ENCODE assay signal across 8 mouse cellular contexts in genomic region chr10:126990313-126991056, GRCm38 (mm10). TPM values are rescaled to one million over a fixed set of nuclear protein-coding genes. Genes with fewer than 3 reads are reported as not detected.
DNase-seq lines count a peak whose midpoint lies in the region; ATAC-seq lines count a peak whose summit lies in the region.

No protein-coding gene starts in this region.

- peaks cover 38% of the 10 kb centered on the region for H3K36me3 ChIP-seq in intestine, embryonic 15.5 days
- H3K36me3 ChIP-seq in midbrain, embryonic 10.5 days, result peaks cover 54% of the 10 kb centered on the region

- no peaks in the 10 kb centered on the region for H3K9me3 ChIP-seq in intestine, embryonic 15.5 days
- no peaks in the 10 kb centered on the region for H3K9me3 ChIP-seq in midbrain, embryonic 10.5 days (replicated peaks)

- H3K4me1 ChIP-seq in intestine, embryonic 15.5 days (replicated peaks), result peaks cover 50% of the 10 kb centered on the region
- peaks cover 44% of the 10 kb centered on the region for H3K4me1 ChIP-seq in midbrain, embryonic 10.5 days

- ATAC-seq in intestine, embryonic 15.5 days, result peak; percentile 84

- intact Hi-C loops in left cerebral cortex, postnatal 25 days (cut with DNase I), result loop anchor here (1.0 to 5.0 kb wide), 2 partner anchors 42 to 71 kb away; partner anchors contain the start of gene Tsfm

- 51% methylated on average over 7 of the region's 7 CpGs for WGBS in intestine, embryonic 15.5 days
- WGBS in midbrain, embryonic 10.5 days, result 70% methylated on average over 7 of the region's 7 CpGs

- no peak overlapping the region for H3K4me3 ChIP-seq in intestine, embryonic 15.5 days (replicated peaks)
- no peak overlapping the region for H3K4me3 ChIP-seq in midbrain, embryonic 10.5 days

- H3K9ac ChIP-seq in intestine, embryonic 15.5 days, result no peak overlapping the region; the same call in 1 of the 2 replicates

- DNase-seq in adrenal gland, adult 18-20 months (ENCODE audit: low spot score in 2 of 2), result peak; percentile 89 to 90
- peak; percentile 72 for DNase-seq in embryo, embryonic 11.5 days (ENCODE audit: low read depth, low spot score)
- DNase-seq in gastrocnemius, postnatal 4 days (ENCODE audit: low spot score in 2 of 2), result peak; percentile 85 to 88
- DNase-seq in left cerebral cortex, postnatal 25 days (ENCODE audit: low spot score in 2 of 2), result peak; percentile 84 to 86
- peak; percentile 87 for DNase-seq in midbrain, embryonic 10.5 days (ENCODE audit: low spot score)
- peak; percentile 66 to 73 for DNase-seq in right cerebral cortex, postnatal 36 days (ENCODE audit: low spot score in 2 of 2)
- peak; percentile 84 for DNase-seq in yolk sac, embryonic 10.5 days (ENCODE audit: low spot score)

- no peaks in the 10 kb centered on the region for H3K27me3 ChIP-seq in intestine, embryonic 15.5 days (replicated peaks)
- H3K27me3 ChIP-seq in midbrain, embryonic 10.5 days (ENCODE audit: low read depth, poor library complexity, severe bottlenecking), result no peaks in the 10 kb centered on the region

- H3K4me2 ChIP-seq in intestine, embryonic 15.5 days (replicated peaks), result no peak overlapping the region

- H3K27ac ChIP-seq in intestine, embryonic 15.5 days, result peak overlapping the region; percentile 67; the same call in 1 of the 2 replicates
- no peak overlapping the region for H3K27ac ChIP-seq in midbrain, embryonic 10.5 days (replicated peaks)

RNA-seq across cellular contexts. Expression of gene Avil, which starts 10.0 kb away (rescaled TPM):
- 1 to 10 TPM in 1 of 2 experiments, under 1 TPM in 1; 0.67 to 5.5 TPM for total RNA-seq in adrenal gland, adult 18-20 months (2021)
- under 1 TPM; 0.42 to 0.52 TPM for total RNA-seq in gastrocnemius, postnatal 4 days (2021)
- polyA plus RNA-seq in intestine, embryonic 15.5 days (2015; fragmentation: Nextera tagmentation; extraction: Ambion mirVana), result 0.10 and 0.21 TPM in 2 replicates
- total RNA-seq in left cerebral cortex, postnatal 25 days (2021), result under 1 TPM in 1 of 2 experiments, not detected in 1; 0.25 TPM
- polyA plus RNA-seq in midbrain, embryonic 10.5 days (2016; fragmentation: Nextera tagmentation; extraction: Ambion mirVana), result 0.36 and 2.2 TPM in 2 replicates

RNA-seq across cellular contexts. Expression of gene Ctdsp2, which starts 12.0 kb away (rescaled TPM):
- 10 to 100 TPM; 73.0 to 98.7 TPM for total RNA-seq in adrenal gland, adult 18-20 months (2021)
- 100 to 1,000 TPM; 194 to 205 TPM for total RNA-seq in gastrocnemius, postnatal 4 days (2021)
- 53.6 and 55.2 TPM in 2 replicates for polyA plus RNA-seq in intestine, embryonic 15.5 days (2015; fragmentation: Nextera tagmentation; extraction: Ambion mirVana)
- total RNA-seq in left cerebral cortex, postnatal 25 days (2021), result 10 to 100 TPM; 69.2 to 80.7 TPM
- 36.8 and 39.3 TPM in 2 replicates for polyA plus RNA-seq in midbrain, embryonic 10.5 days (2016; fragmentation: Nextera tagmentation; extraction: Ambion mirVana)

RNA-seq across cellular contexts. Expression of gene Tsfm, which starts 40.2 kb away (rescaled TPM):
- 10 to 100 TPM; 55.1 to 61.3 TPM for total RNA-seq in adrenal gland, adult 18-20 months (2021)
- 10 to 100 TPM; 29.2 to 38.5 TPM for total RNA-seq in gastrocnemius, postnatal 4 days (2021)
- 91.8 and 99.3 TPM in 2 replicates for polyA plus RNA-seq in intestine, embryonic 15.5 days (2015; fragmentation: Nextera tagmentation; extraction: Ambion mirVana)
- 10 to 100 TPM; 30.1 to 37.1 TPM for total RNA-seq in left cerebral cortex, postnatal 25 days (2021)
- polyA plus RNA-seq in midbrain, embryonic 10.5 days (2016; fragmentation: Nextera tagmentation; extraction: Ambion mirVana), result 101 and 107 TPM in 2 replicates

RNA-seq across cellular contexts. Expression of gene Mettl1, which starts 50.7 kb away (rescaled TPM):
- 10 to 100 TPM; 16.0 to 18.2 TPM for total RNA-seq in adrenal gland, adult 18-20 months (2021)
- 10 to 100 TPM; 18.3 to 18.8 TPM for total RNA-seq in gastrocnemius, postnatal 4 days (2021)
- 48.9 and 55.1 TPM in 2 replicates for polyA plus RNA-seq in intestine, embryonic 15.5 days (2015; fragmentation: Nextera tagmentation; extraction: Ambion mirVana)
- total RNA-seq in left cerebral cortex, postnatal 25 days (2021), result 1 to 10 TPM; 8.7 to 9.7 TPM
- 54.3 and 56.7 TPM in 2 replicates for polyA plus RNA-seq in midbrain, embryonic 10.5 days (2016; fragmentation: Nextera tagmentation; extraction: Ambion mirVana)

RNA-seq across cellular contexts. Expression of gene Eef1akmt3, which starts 50.8 kb away (rescaled TPM):
- total RNA-seq in adrenal gland, adult 18-20 months (2021), result under 1 TPM; 0.26 to 0.27 TPM
- total RNA-seq in gastrocnemius, postnatal 4 days (2021), result 1 to 10 TPM in 1 of 2 experiments, under 1 TPM in 1; 0.78 to 1.1 TPM
- polyA plus RNA-seq in intestine, embryonic 15.5 days (2015; fragmentation: Nextera tagmentation; extraction: Ambion mirVana), result 0.40 and 0.69 TPM in 2 replicates
- total RNA-seq in left cerebral cortex, postnatal 25 days (2021), result under 1 TPM; 0.16 to 0.25 TPM
- 0.19 and 0.26 TPM in 2 replicates for polyA plus RNA-seq in midbrain, embryonic 10.5 days (2016; fragmentation: Nextera tagmentation; extraction: Ambion mirVana)
